Mouse (Mus musculus): Measurements from ENCODE around the gene Dph6. TPM values are rescaled to one million over a fixed set of nuclear protein-coding genes. Genes with fewer than 3 reads are reported as not detected.
"Not testable (repeated sequence)": the region's sequence is repeated elsewhere in the genome, so short reads cannot be mapped to it uniquely, and the experiment has no call there.

Dph6 gene
- polyA plus RNA-seq, 1 experiment from 2014 or later = 23.0 TPM

DNA sequence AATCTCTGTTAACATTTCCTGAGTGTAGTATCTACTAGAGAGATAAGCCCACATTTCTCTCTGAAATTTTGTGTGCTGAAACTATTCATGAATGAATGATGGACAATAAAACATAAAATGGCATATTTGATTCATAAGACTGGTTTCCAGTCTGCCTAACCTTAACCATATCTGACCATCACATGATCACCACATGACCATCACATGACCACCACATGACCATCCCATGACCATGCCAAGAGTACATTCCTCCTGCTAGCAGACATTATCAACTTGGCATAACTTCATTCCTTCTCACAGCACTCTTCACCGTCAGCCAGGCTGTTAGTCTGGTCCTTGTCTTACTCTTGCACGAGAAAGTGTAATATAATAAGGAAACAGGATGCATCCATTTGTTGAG lies 10.9 kb downstream of the Dph6 start:
- H3K9ac ChIP-seq (ENCODE audit: low read length) = no peak overlapping the region
- WGBS = 94% methylated on average over 2 of the region's 2 CpGs
- H3K9me3 ChIP-seq (replicated peaks; ENCODE audit: control insufficient read depth, low read length) = no peaks in the 10 kb centered on the region
- no peak for ATAC-seq (ENCODE audit: insufficient read depth, low FRiP score)
- no peak overlapping the region for H3K4me2 ChIP-seq (ENCODE audit: low read depth, low read length)
- no peak overlapping the region for H3K4me3 ChIP-seq (replicated peaks; ENCODE audit: low read length)
- no peak overlapping the region for H3K27ac ChIP-seq (ENCODE audit: low read length)
- no peaks in the 10 kb centered on the region for H3K27me3 ChIP-seq (ENCODE audit: control insufficient read depth, insufficient read depth, low read length)
- no peaks in the 10 kb centered on the region for H3K4me1 ChIP-seq (ENCODE audit: control insufficient read depth, insufficient read depth, low read length)
- no peaks in the 10 kb centered on the region for H3K36me3 ChIP-seq (ENCODE audit: control insufficient read depth, insufficient read depth, low read length)

GRCm38 (mm10) chr2:114624683-114625082 lies 30.1 kb downstream of the Dph6 start:
- H3K27me3 ChIP-seq (ENCODE audit: control insufficient read depth, insufficient read depth, low read length) = no peaks in the 10 kb centered on the region
- 51% methylated on average over 4 of the region's 4 CpGs for WGBS
- no peak for ATAC-seq (ENCODE audit: insufficient read depth, low FRiP score)
- H3K4me3 ChIP-seq (replicated peaks; ENCODE audit: low read length) = no peak overlapping the region
- H3K9ac ChIP-seq (ENCODE audit: low read length) = no peak overlapping the region
- H3K4me1 ChIP-seq (ENCODE audit: control insufficient read depth, insufficient read depth, low read length) = peaks cover 2% of the 10 kb centered on the region; the same call in 1 of the 2 replicates
- no peaks in the 10 kb centered on the region for H3K36me3 ChIP-seq (ENCODE audit: control insufficient read depth, insufficient read depth, low read length)
- H3K9me3 ChIP-seq (replicated peaks; ENCODE audit: control insufficient read depth, low read length) = no peaks in the 10 kb centered on the region
- no peak overlapping the region for H3K27ac ChIP-seq (ENCODE audit: low read length)
- H3K4me2 ChIP-seq (ENCODE audit: low read depth, low read length) = no peak overlapping the region

- no peaks in the 10 kb centered on the region for H3K9me3 ChIP-seq (replicated peaks; ENCODE audit: control insufficient read depth, low read length)
- H3K36me3 ChIP-seq (ENCODE audit: control insufficient read depth, insufficient read depth, low read length) = no peaks in the 10 kb centered on the region
- H3K27ac ChIP-seq (ENCODE audit: low read length) = no peak overlapping the region
- no peak overlapping the region for H3K9ac ChIP-seq (ENCODE audit: low read length)
- no peaks in the 10 kb centered on the region for H3K27me3 ChIP-seq (ENCODE audit: control insufficient read depth, insufficient read depth, low read length)
- H3K4me1 ChIP-seq (ENCODE audit: control insufficient read depth, insufficient read depth, low read length) = peaks cover 2% of the 10 kb centered on the region; the same call in 1 of the 2 replicates
- no peak overlapping the region for H3K4me3 ChIP-seq (replicated peaks; ENCODE audit: low read length)
- no peak for ATAC-seq (ENCODE audit: insufficient read depth, low FRiP score)
- 15% methylated on average over 2 of the region's 2 CpGs for WGBS
- no peak overlapping the region for H3K4me2 ChIP-seq (ENCODE audit: low read depth, low read length)
Observed at GRCm38 (mm10) chr2:114622550-114622939, 32.2 kb downstream of the Dph6 start.

DNA sequence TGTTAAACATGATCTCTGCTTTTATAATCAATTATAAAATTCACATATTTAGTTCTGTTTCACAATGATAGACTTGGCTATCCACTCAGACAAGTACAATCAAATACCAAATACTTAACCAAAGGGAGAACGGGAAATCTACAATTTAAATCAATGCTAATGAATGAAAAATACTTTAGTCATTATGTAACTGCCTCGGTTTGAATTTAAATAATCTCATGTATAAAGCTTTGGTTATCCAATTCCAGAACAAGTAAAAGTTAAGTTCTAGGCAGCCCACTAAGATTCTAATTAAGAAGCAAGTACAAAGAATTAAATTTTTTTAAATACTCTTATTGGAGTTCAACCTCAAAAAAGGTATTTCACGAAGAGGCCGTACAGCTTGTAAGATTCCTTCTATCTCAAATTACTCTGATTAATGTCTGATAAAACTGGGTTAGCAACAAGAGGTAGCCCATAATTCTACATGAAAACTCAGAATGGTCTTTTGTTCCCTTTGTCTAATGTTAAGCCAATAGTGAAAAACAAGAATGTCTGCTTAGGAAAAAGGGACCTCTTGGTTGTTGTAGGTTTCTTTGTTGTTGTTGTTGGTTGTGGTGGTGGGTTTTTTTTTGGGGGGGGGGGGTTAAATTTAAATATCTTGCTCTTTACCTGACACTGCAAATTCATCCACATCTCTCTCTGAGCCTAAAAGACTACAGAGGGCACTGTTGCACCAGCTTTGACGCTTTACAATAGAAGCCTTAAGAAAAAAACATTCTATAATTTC lies 32.8 kb downstream of the Dph6 start:
- Histone ChIP-seq H3K27me3 (ENCODE audit: control insufficient read depth, insufficient read depth, low read length) (no peaks in the 10 kb centered on the region), H3K4me1 (ENCODE audit: control insufficient read depth, insufficient read depth, low read length) (peaks cover 2% of the 10 kb centered on the region; the same call in 1 of the 2 replicates), H3K9me3 (replicated peaks; ENCODE audit: control insufficient read depth, low read length) (no peaks in the 10 kb centered on the region), H3K4me3 (replicated peaks; ENCODE audit: low read length) (no peak overlapping the region), H3K4me2 (ENCODE audit: low read depth, low read length) (no peak overlapping the region), H3K9ac (ENCODE audit: low read length) (no peak overlapping the region), H3K36me3 (ENCODE audit: control insufficient read depth, insufficient read depth, low read length) (no peaks in the 10 kb centered on the region), H3K27ac (ENCODE audit: low read length) (no peak overlapping the region)
- no peak for ATAC-seq (ENCODE audit: insufficient read depth, low FRiP score)
- 40% methylated on average over 5 of the region's 5 CpGs for WGBS

GRCm38 (mm10) chr2:114611576-114611975 lies 43.2 kb downstream of the Dph6 start:
- no peaks in the 10 kb centered on the region for H3K27me3 ChIP-seq (ENCODE audit: control insufficient read depth, insufficient read depth, low read length)
- no peaks in the 10 kb centered on the region for H3K9me3 ChIP-seq (replicated peaks; ENCODE audit: control insufficient read depth, low read length)
- no peaks in the 10 kb centered on the region for H3K36me3 ChIP-seq (ENCODE audit: control insufficient read depth, insufficient read depth, low read length)
- H3K9ac ChIP-seq (ENCODE audit: low read length) = no peak overlapping the region
- H3K4me2 ChIP-seq (ENCODE audit: low read depth, low read length) = no peak overlapping the region
- peaks cover 4% of the 10 kb centered on the region for H3K4me1 ChIP-seq (ENCODE audit: control insufficient read depth, insufficient read depth, low read length)
- H3K27ac ChIP-seq (ENCODE audit: low read length) = no peak overlapping the region
- H3K4me3 ChIP-seq (replicated peaks; ENCODE audit: low read length) = no peak overlapping the region
- ATAC-seq (ENCODE audit: insufficient read depth, low FRiP score) = no peak
- 78% methylated on average over 2 of the region's 2 CpGs for WGBS

DNA sequence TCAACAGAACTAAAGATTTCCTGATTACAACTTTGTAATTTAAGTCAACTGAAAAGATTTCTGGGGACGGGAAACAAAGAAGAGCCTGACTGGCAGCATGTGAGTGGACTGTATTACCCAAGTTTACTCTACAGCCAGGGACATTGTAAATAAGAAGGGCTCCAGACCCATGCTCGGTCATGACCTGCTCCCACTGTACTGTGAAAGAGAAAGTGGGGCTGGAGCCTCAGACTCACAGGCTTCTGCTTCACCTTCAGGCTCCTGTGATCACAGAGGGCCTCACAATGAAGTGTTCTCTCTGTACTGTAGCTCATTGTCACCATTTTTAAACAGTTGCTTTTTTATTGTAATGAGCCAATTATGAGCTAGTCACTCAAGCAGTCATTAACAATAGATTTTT lies 44.7 kb downstream of the Dph6 start:
- Histone ChIP-seq H3K27me3 (ENCODE audit: control insufficient read depth, insufficient read depth, low read length) (no peaks in the 10 kb centered on the region), H3K9ac (ENCODE audit: low read length) (no peak overlapping the region), H3K4me3 (replicated peaks; ENCODE audit: low read length) (no peak overlapping the region), H3K9me3 (replicated peaks; ENCODE audit: control insufficient read depth, low read length) (no peaks in the 10 kb centered on the region), H3K27ac (ENCODE audit: low read length) (no peak overlapping the region; the same call in 1 of the 2 replicates), H3K4me1 (ENCODE audit: control insufficient read depth, insufficient read depth, low read length) (peaks cover 4% of the 10 kb centered on the region), H3K4me2 (ENCODE audit: low read depth, low read length) (no peak overlapping the region), H3K36me3 (ENCODE audit: control insufficient read depth, insufficient read depth, low read length) (no peaks in the 10 kb centered on the region)
- WGBS = 21% methylated on average over 2 of the region's 2 CpGs
- ATAC-seq (ENCODE audit: insufficient read depth, low FRiP score) = no peak

DNA sequence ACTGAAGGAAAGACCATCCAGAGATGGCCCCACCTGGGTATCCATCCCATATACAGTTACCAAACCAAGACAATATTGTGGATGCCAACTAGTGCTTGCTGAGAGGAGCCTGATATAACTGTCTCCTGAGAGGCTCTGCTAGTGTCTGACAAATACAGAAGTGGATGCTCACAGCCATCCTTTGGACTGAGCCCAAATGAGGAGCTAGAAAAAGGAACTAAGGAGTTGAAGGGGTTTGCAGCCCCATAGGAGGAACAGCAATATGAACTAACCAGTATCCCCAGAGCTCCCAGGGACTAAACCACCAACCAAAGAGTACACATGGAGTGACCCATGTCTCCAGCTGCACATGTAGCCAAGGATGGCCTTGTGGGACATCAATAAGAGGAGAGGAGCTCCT lies 49.6 kb downstream of the Dph6 start:
- not testable (repeated sequence) for H3K9me3 ChIP-seq (replicated peaks; ENCODE audit: control insufficient read depth, low read length); ATAC-seq (ENCODE audit: insufficient read depth, low FRiP score); H3K36me3 ChIP-seq (ENCODE audit: control insufficient read depth, insufficient read depth, low read length); H3K27ac ChIP-seq (ENCODE audit: low read length); H3K4me2 ChIP-seq (ENCODE audit: low read depth, low read length); H3K4me1 ChIP-seq (ENCODE audit: control insufficient read depth, insufficient read depth, low read length); H3K9ac ChIP-seq (ENCODE audit: low read length); H3K27me3 ChIP-seq (ENCODE audit: control insufficient read depth, insufficient read depth, low read length); H3K4me3 ChIP-seq (replicated peaks; ENCODE audit: low read length)

- H3K4me2 ChIP-seq (ENCODE audit: low read depth, low read length) = no peak overlapping the region
- no peaks in the 10 kb centered on the region for H3K9me3 ChIP-seq (replicated peaks; ENCODE audit: control insufficient read depth, low read length)
- no peaks in the 10 kb centered on the region for H3K4me1 ChIP-seq (ENCODE audit: control insufficient read depth, insufficient read depth, low read length)
- ATAC-seq (ENCODE audit: insufficient read depth, low FRiP score) = no peak
- H3K4me3 ChIP-seq (replicated peaks; ENCODE audit: low read length) = no peak overlapping the region
- 82% methylated on average over 3 of the region's 3 CpGs for WGBS
- H3K27me3 ChIP-seq (ENCODE audit: control insufficient read depth, insufficient read depth, low read length) = no peaks in the 10 kb centered on the region
- no peak overlapping the region for H3K27ac ChIP-seq (ENCODE audit: low read length)
- H3K9ac ChIP-seq (ENCODE audit: low read length) = no peak overlapping the region
- no peaks in the 10 kb centered on the region for H3K36me3 ChIP-seq (ENCODE audit: control insufficient read depth, insufficient read depth, low read length)
Observed at GRCm38 (mm10) chr2:114601174-114601573, 53.6 kb downstream of the Dph6 start.

GRCm38 (mm10) chr2:114599793-114600192 lies 55.0 kb downstream of the Dph6 start:
- H3K36me3 ChIP-seq (ENCODE audit: control insufficient read depth, insufficient read depth, low read length) = no peaks in the 10 kb centered on the region
- H3K9ac ChIP-seq (ENCODE audit: low read length) = no peak overlapping the region
- no peaks in the 10 kb centered on the region for H3K9me3 ChIP-seq (replicated peaks; ENCODE audit: control insufficient read depth, low read length)
- 28% methylated on average over 2 of the region's 2 CpGs for WGBS
- H3K4me1 ChIP-seq (ENCODE audit: control insufficient read depth, insufficient read depth, low read length) = no peaks in the 10 kb centered on the region
- no peaks in the 10 kb centered on the region for H3K27me3 ChIP-seq (ENCODE audit: control insufficient read depth, insufficient read depth, low read length)
- no peak overlapping the region for H3K4me3 ChIP-seq (replicated peaks; ENCODE audit: low read length)
- no peak overlapping the region for H3K27ac ChIP-seq (ENCODE audit: low read length)
- ATAC-seq (ENCODE audit: insufficient read depth, low FRiP score) = no peak
- no peak overlapping the region for H3K4me2 ChIP-seq (ENCODE audit: low read depth, low read length)

Measured in stomach, embryonic 16.5 days (tissue).